Mouse (Mus musculus) heart, adult 2 months (tissue): Measurements from ENCODE around the gene Olfr845. TPM values are rescaled to one million over a fixed set of nuclear protein-coding genes. Genes with fewer than 3 reads are reported as not detected.

Source experiments
- DNase-seq, 2 experiments: peaks; one replicate each; pipeline ENCODE4 v3.0.0; 2021
- H3K27ac ChIP-seq: fragments of 200-600 bp; 2 replicates; pipeline ENCODE4 v1.8.1; 2022
- H3K27me3 ChIP-seq: fragments of 200-500 bp; 2 replicates; pipeline ENCODE4 v1.6.1; 2012; ENCODE audit warnings: mild to moderate bottlenecking, low read length, inconsistent platforms, mixed read lengths; ENCODE audit not compliant: control insufficient read depth, insufficient read depth
- H3K36me3 ChIP-seq: fragments of 200-500 bp; 2 replicates; pipeline ENCODE4 v1.6.1; 2012; ENCODE audit warnings: low read length, inconsistent platforms; ENCODE audit not compliant: control insufficient read depth, insufficient read depth
- H3K4me1 ChIP-seq: fragments of 200-500 bp; 2 replicates; pipeline ENCODE4 v1.6.1; 2011; ENCODE audit warnings: low read length; ENCODE audit not compliant: control insufficient read depth, insufficient read depth
- H3K4me3 ChIP-seq: fragments of 200-600 bp; 2 replicates; pipeline ENCODE4 v1.8.1; 2022
- H3K79me2 ChIP-seq: fragments of 200-500 bp; replicated peaks from 2 replicates; pipeline ENCODE4 v1.6.1; 2012; ENCODE audit warnings: mild to moderate bottlenecking, inconsistent platforms, low read length, moderate library complexity, mixed read lengths; ENCODE audit not compliant: control insufficient read depth, insufficient read depth
- H3K9ac ChIP-seq: fragments of 200-500 bp; 2 replicates; pipeline ENCODE4 v1.6.1; 2012; ENCODE audit warnings: low read depth, mild to moderate bottlenecking, control low read depth, inconsistent platforms, low read length, mixed read lengths
- CTCF ChIP-seq: fragments of 200-600 bp; IDR thresholded peaks from 2 replicates; pipeline ENCODE4 v1.8.1; 2022; ENCODE audit warnings: antibody characterized with exemption, mild to moderate bottlenecking, moderate library complexity
- EP300 ChIP-seq: fragments of 200-500 bp; IDR thresholded peaks from 2 replicates; pipeline ENCODE4 v1.6.1; 2011; ENCODE audit warnings: low read depth, low read length, control low read depth; ENCODE audit not compliant: insufficient read depth
- POLR2A ChIP-seq: fragments of 200-500 bp; IDR thresholded peaks from 2 replicates; pipeline ENCODE4 v1.6.1; 2011; ENCODE audit warnings: mild to moderate bottlenecking, low read depth, low read length, control low read depth; ENCODE audit not compliant: insufficient read depth
- WGBS: fragments of 180-500 bp; shearing (Covaris S2); methylation state at CpG from one replicate; pipeline ENCODE4 v1.1.7; 2018; 5-methylcytosine and 5-hydroxymethylcytosine counted together
- intact Hi-C: fragments of 180-260 bp; cut with DNase I; formaldehyde crosslinking; loops from one replicate; pipeline ENCODE4 v1.15.1; 2025
- long read RNA-seq: library from polyadenylated mRNA; stranded (forward); transcript quantifications from one replicate; pipeline ENCODE4 v2.0.0, GENCODE M21; 2021
- polyA plus RNA-seq: library from polyadenylated mRNA; depleted of rRNA; stranded (reverse); fragments of >200 nt; gene quantifications from 2 replicates; pipeline ENCODE4 v1.2.3, GENCODE M21; 2012; rRNA removed
- total RNA-seq, 2 experiments: library from RNA; stranded (reverse); gene quantifications; 2 replicates each; pipeline ENCODE4 v1.2.3; 2021

Gene Olfr845
- total RNA-seq = not detected
- polyA plus RNA-seq = not detected in 2 replicates
- long read RNA-seq = 0 reads

DNA sequence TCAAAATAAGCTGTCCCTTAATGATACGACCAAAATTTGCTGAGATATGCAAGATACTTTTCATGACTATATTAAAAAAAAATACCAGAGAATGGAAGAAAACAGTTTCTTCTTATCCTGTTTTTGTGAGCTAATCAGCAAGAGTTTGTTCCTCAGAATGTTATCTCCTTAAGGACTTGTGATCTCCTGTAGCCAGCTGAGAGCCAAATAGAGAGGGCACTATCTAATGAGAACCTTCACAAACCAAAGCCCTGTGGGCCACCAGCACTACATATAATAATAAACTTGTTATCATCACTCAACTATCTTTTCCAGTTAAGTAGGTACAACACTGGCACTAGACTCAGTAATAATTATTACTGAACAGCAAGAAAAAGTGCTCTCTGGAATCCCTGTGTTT is at the start of gene Olfr845:
TSS of gene Olfr845 (plus strand) at position 301 of the 400 bp plus-strand sequence.
- TF ChIP-seq EP300 = no peak
- H3K27me3 ChIP-seq = no peaks in the 10 kb centered on the region
- H3K4me3 ChIP-seq = no peak within 1 kb of the TSS
- H3K27ac ChIP-seq = no peak within 1 kb of the TSS
- no peaks in the 10 kb centered on the region for H3K79me2 ChIP-seq
- 42% methylated on average over 1 of the region's 1 CpGs for WGBS
- intact Hi-C loops = no loop called here
- H3K36me3 ChIP-seq = no peaks in the 10 kb centered on the region
- H3K9ac ChIP-seq = no peak within 1 kb of the TSS
- no peak for DNase-seq
- H3K4me1 ChIP-seq = no peaks in the 10 kb centered on the region

GRCm38 (mm10) chr9:19316047-19316446 is 20.2 kb upstream of the Olfr845 start, which contains the start of gene Olfr844:
Olfr844 (plus strand) TSS chr9:19316347.
- H3K27me3 ChIP-seq = no peaks in the 10 kb centered on the region
- no peaks in the 10 kb centered on the region for H3K79me2 ChIP-seq
- no peak within 1 kb of the TSS for H3K4me3 ChIP-seq
- no peak within 1 kb of the TSS for H3K9ac ChIP-seq
- no peak within 1 kb of the TSS for H3K27ac ChIP-seq
- intact Hi-C loops = no loop called here
- H3K36me3 ChIP-seq = no peaks in the 10 kb centered on the region
- H3K4me1 ChIP-seq = no peaks in the 10 kb centered on the region
- no peak for TF ChIP-seq CTCF
- no peak for TF ChIP-seq POLR2A
- no peak for TF ChIP-seq EP300
- no peak for DNase-seq

DNA sequence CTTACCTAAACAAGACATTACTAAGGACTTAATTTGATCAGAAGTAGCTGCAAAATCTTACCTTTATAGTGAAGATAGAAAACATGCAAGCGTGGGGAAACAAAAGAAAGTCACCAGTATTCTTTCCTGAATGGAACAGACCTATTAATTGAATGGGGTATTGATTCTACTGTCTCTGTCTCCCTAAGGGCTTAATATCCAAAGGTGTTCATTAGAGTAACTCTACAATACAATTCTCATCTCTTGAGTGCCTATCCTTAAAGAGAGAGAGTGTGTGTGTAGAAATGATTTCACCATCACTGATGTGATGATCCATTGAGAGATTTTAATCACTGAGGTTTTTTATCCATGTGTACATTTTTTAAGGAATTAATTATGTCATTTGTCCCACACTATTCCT is 27.6 kb downstream of the Olfr845 start, which contains the start of gene Olfr846:
TSS of gene Olfr846 (minus strand) at position 101 of the 400 bp plus-strand sequence.
- intact Hi-C loops = no loop called here
- no peak within 1 kb of the TSS for H3K9ac ChIP-seq
- no peak for DNase-seq
- H3K36me3 ChIP-seq = no peaks in the 10 kb centered on the region
- no peaks in the 10 kb centered on the region for H3K27me3 ChIP-seq
- no peaks in the 10 kb centered on the region for H3K4me1 ChIP-seq
- no peak within 1 kb of the TSS for H3K4me3 ChIP-seq
- TF ChIP-seq POLR2A = no peak
- no peak for TF ChIP-seq CTCF
- no peak for TF ChIP-seq EP300
- no peaks in the 10 kb centered on the region for H3K79me2 ChIP-seq
- no peak within 1 kb of the TSS for H3K27ac ChIP-seq
- WGBS = 40% methylated on average over 1 of the region's 1 CpGs

DNA sequence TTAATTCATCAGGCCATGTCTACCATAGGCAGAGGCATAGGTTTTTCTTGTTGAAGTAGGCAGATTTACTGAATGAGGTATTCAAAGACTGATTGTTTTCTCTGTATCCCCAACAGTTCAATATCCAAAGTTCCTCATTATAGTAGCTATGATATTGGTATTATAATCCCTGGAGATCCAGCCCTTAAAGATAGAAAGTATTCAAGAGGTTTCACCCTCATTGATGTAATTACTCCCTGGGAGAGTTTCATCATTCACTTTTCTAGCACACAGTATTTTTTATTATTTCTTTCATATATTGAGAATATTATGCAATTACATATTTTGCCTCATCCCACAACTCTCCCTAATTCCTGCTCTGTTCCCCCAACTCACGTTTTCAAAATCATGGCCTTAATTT is 42.3 kb downstream of the Olfr845 start, which contains the start of gene Olfr847:
TSS of gene Olfr847 (minus strand) at position 101 of the 400 bp plus-strand sequence.
- H3K4me1 ChIP-seq = no peaks in the 10 kb centered on the region
- H3K27ac ChIP-seq = no peak within 1 kb of the TSS
- no peaks in the 10 kb centered on the region for H3K27me3 ChIP-seq
- no peak for DNase-seq
- intact Hi-C loops = no loop called here
- TF ChIP-seq CTCF (no peak), EP300 (no peak), POLR2A (no peak)
- WGBS = 36% methylated on average over 1 of the region's 1 CpGs
- H3K36me3 ChIP-seq = no peaks in the 10 kb centered on the region
- no peak within 1 kb of the TSS for H3K4me3 ChIP-seq
- H3K9ac ChIP-seq = no peak within 1 kb of the TSS
- no peaks in the 10 kb centered on the region for H3K79me2 ChIP-seq

Other genes starting within 250 kb of the Olfr845 start
- gene Olfr836, start 216.1 kb upstream of the Olfr845 start, total RNA-seq = not detected
- not detected in 2 replicates for gene Olfr836, start 216.1 kb upstream of the Olfr845 start, polyA plus RNA-seq
- gene Olfr837, start 200.1 kb upstream of the Olfr845 start, total RNA-seq = not detected
- gene Olfr837, start 200.1 kb upstream of the Olfr845 start, polyA plus RNA-seq = not detected in 2 replicates
- gene Olfr839-ps1, start 159.1 kb upstream of the Olfr845 start, total RNA-seq = not detected
- not detected in 2 replicates for gene Olfr839-ps1, start 159.1 kb upstream of the Olfr845 start, polyA plus RNA-seq
- not detected for gene Olfr843, start 84.5 kb upstream of the Olfr845 start, total RNA-seq
- gene Olfr843, start 84.5 kb upstream of the Olfr845 start, polyA plus RNA-seq = not detected in 2 replicates
- gene Olfr844, start 20.1 kb upstream of the Olfr845 start, total RNA-seq = not detected
- gene Olfr844, start 20.1 kb upstream of the Olfr845 start, polyA plus RNA-seq = not detected in 2 replicates
- gene Olfr846, start 27.5 kb downstream of the Olfr845 start, total RNA-seq = not detected
- not detected in 2 replicates for gene Olfr846, start 27.5 kb downstream of the Olfr845 start, polyA plus RNA-seq
- not detected for gene Olfr847, start 42.2 kb downstream of the Olfr845 start, total RNA-seq
- gene Olfr847, start 42.2 kb downstream of the Olfr845 start, polyA plus RNA-seq = not detected in 2 replicates
- not detected for gene Olfr849, start 103.8 kb downstream of the Olfr845 start, total RNA-seq
- gene Olfr849, start 103.8 kb downstream of the Olfr845 start, polyA plus RNA-seq = not detected in 2 replicates
- gene Olfr850, start 141.8 kb downstream of the Olfr845 start, total RNA-seq = not detected
- not detected in 2 replicates for gene Olfr850, start 141.8 kb downstream of the Olfr845 start, polyA plus RNA-seq
- gene Olfr851, start 156.8 kb downstream of the Olfr845 start, total RNA-seq = not detected
- not detected in 2 replicates for gene Olfr851, start 156.8 kb downstream of the Olfr845 start, polyA plus RNA-seq
- not detected for gene Olfr853, start 204.6 kb downstream of the Olfr845 start, total RNA-seq
- not detected in 2 replicates for gene Olfr853, start 204.6 kb downstream of the Olfr845 start, polyA plus RNA-seq
- not detected for gene Olfr854, start 230.9 kb downstream of the Olfr845 start, total RNA-seq
- not detected in 2 replicates for gene Olfr854, start 230.9 kb downstream of the Olfr845 start, polyA plus RNA-seq
- not detected for gene Olfr855, start 246.2 kb downstream of the Olfr845 start, total RNA-seq
- not detected in 2 replicates for gene Olfr855, start 246.2 kb downstream of the Olfr845 start, polyA plus RNA-seq